Comparison of ENCODE assay signal across 9 mouse cellular contexts in the genomic region with DNA sequence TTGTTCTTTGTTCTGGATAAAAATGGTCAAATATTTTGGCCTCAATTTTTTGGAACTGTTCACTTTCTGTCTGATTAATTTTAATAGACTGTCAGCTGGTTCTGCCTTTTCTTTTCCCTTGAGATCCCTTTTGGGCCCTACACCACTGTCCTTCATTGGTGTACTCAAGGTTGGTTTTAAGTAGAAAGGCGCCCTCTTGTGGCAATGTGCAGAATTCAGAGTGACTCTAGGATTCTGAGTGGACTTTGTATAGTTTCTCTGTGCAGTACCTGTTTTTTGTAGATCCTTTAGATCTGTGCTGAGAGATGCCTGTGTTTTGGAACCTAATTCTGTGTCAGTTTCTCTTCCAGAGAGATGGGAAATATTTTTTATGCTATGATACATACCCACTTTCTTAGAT. TPM values are rescaled to one million over a fixed set of nuclear protein-coding genes. Genes with fewer than 3 reads are reported as not detected.
DNase-seq lines count a peak whose midpoint lies in the region; ATAC-seq and TF ChIP-seq lines count a peak whose summit lies in the region.
"Had no signal": no experiment of that assay in that cellular context is flagged by ENCODE, and none has a peak within 500 bp of the region (broad histone marks: within the 10 kb centered on the region; RNA-seq: fewer than 3 reads in every experiment).

No protein-coding gene starts in this region.

- H3K36me3 ChIP-seq in neural tube, embryonic 11.5 days (ENCODE audit: control insufficient read depth, insufficient read depth, low read length) = no peaks in the 10 kb centered on the region
- H3K36me3 ChIP-seq in neural tube, embryonic 15.5 days = no peaks in the 10 kb centered on the region
- no peaks in the 10 kb centered on the region for H3K36me3 ChIP-seq in liver, postnatal 0 days (replicated peaks; ENCODE audit: insufficient read depth, low read length)
- no peaks in the 10 kb centered on the region for H3K36me3 ChIP-seq in forebrain, embryonic 16.5 days (ENCODE audit: control insufficient read depth, insufficient read depth)

- H3K4me3 ChIP-seq in neural tube, embryonic 11.5 days (ENCODE audit: low read depth, low read length) = no peak overlapping the region
- no peak overlapping the region for H3K4me3 ChIP-seq in neural tube, embryonic 15.5 days (replicated peaks)
- H3K4me3 ChIP-seq in liver, postnatal 0 days (ENCODE audit: low read depth, low read length) = no peak overlapping the region
- H3K4me3 ChIP-seq in forebrain, embryonic 16.5 days (replicated peaks; ENCODE audit: low read length) = no peak overlapping the region

- H3K27me3 ChIP-seq in neural tube, embryonic 11.5 days (ENCODE audit: control insufficient read depth, insufficient read depth, low read length) = no peaks in the 10 kb centered on the region
- H3K27me3 ChIP-seq in neural tube, embryonic 15.5 days (replicated peaks) = no peaks in the 10 kb centered on the region
- no peaks in the 10 kb centered on the region for H3K27me3 ChIP-seq in liver, postnatal 0 days (ENCODE audit: insufficient read depth, low read length)
- H3K27me3 ChIP-seq in forebrain, embryonic 16.5 days (replicated peaks; ENCODE audit: control insufficient read depth, insufficient read depth, low read length) = no peaks in the 10 kb centered on the region

- DNase-seq in neural tube, embryonic 11.5 days (ENCODE audit: low spot score) = peak; percentile 26
- DNase-seq in adipocyte (ENCODE audit: low spot score) = peak; percentile 78
- DNase-seq in kidney, postnatal 10 days = peak; percentile 74
- DNase-seq in liver, postnatal 0 days = peak; percentile 60
- peak; percentile 39 for DNase-seq in right cerebral cortex, postnatal 25 days

- peak; percentile 72 for TF ChIP-seq CTCF in liver, postnatal 0 days (IDR thresholded peaks at IDR 0.05; ENCODE audit: low read depth)

- no peak overlapping the region for H3K4me2 ChIP-seq in neural tube, embryonic 11.5 days (ENCODE audit: low read depth)
- no peak overlapping the region for H3K4me2 ChIP-seq in neural tube, embryonic 15.5 days
- H3K4me2 ChIP-seq in liver, postnatal 0 days (ENCODE audit: low read depth, low read length) = no peak overlapping the region
- no peak overlapping the region for H3K4me2 ChIP-seq in forebrain, embryonic 16.5 days (ENCODE audit: low read length)

- TF ChIP-seq EP300 in liver, postnatal 0 days (IDR thresholded peaks at IDR 0.05; ENCODE audit: low read depth) = no peak

- H3K9me3 ChIP-seq in neural tube, embryonic 11.5 days (ENCODE audit: control insufficient read depth, low read length) = no peaks in the 10 kb centered on the region
- no peaks in the 10 kb centered on the region for H3K9me3 ChIP-seq in neural tube, embryonic 15.5 days (replicated peaks)
- no peaks in the 10 kb centered on the region for H3K9me3 ChIP-seq in liver, postnatal 0 days (ENCODE audit: low read length)
- no peaks in the 10 kb centered on the region for H3K9me3 ChIP-seq in forebrain, embryonic 16.5 days (ENCODE audit: control insufficient read depth, low read length)

- ATAC-seq in neural tube, embryonic 11.5 days (ENCODE audit: insufficient read depth, low FRiP score, low TSS enrichment) = no peak
- no peak for ATAC-seq in neural tube, embryonic 15.5 days (ENCODE audit: low FRiP score)
- ATAC-seq in erythroid progenitor cell, adult 5-6 weeks (replicated peaks; ENCODE audit: low FRiP score, poor library complexity, severe bottlenecking) = peak; percentile 52; the same call in 1 of the 2 replicates
- ATAC-seq in liver, postnatal 0 days = no peak
- ATAC-seq in forebrain, embryonic 16.5 days = no peak

- H3K27ac ChIP-seq in neural tube, embryonic 11.5 days (ENCODE audit: low read depth, low read length) = no peak overlapping the region
- no peak overlapping the region for H3K27ac ChIP-seq in neural tube, embryonic 15.5 days (replicated peaks)
- no peak overlapping the region for H3K27ac ChIP-seq in liver, postnatal 0 days (ENCODE audit: low read depth)
- no peak overlapping the region for H3K27ac ChIP-seq in forebrain, embryonic 16.5 days (ENCODE audit: low read length)

- 0% methylated on average over 1 of the region's 1 CpGs for WGBS in neural tube, embryonic 11.5 days
- WGBS in neural tube, embryonic 15.5 days = 4% methylated on average over 1 of the region's 1 CpGs
- 0% methylated on average over 1 of the region's 1 CpGs for WGBS in liver, postnatal 0 days (ENCODE audit: insufficient replicate concordance)
- 0% methylated on average over 1 of the region's 1 CpGs for WGBS in forebrain, embryonic 16.5 days

- no peaks in the 10 kb centered on the region for H3K4me1 ChIP-seq in neural tube, embryonic 11.5 days (ENCODE audit: control insufficient read depth, insufficient read depth, low read length)
- H3K4me1 ChIP-seq in neural tube, embryonic 15.5 days = no peaks in the 10 kb centered on the region
- no peaks in the 10 kb centered on the region for H3K4me1 ChIP-seq in liver, postnatal 0 days (ENCODE audit: insufficient read depth)
- H3K4me1 ChIP-seq in forebrain, embryonic 16.5 days (replicated peaks; ENCODE audit: control insufficient read depth, insufficient read depth, low read length) = no peaks in the 10 kb centered on the region

- H3K9ac ChIP-seq in neural tube, embryonic 11.5 days (ENCODE audit: low read length) = no peak overlapping the region
- no peak overlapping the region for H3K9ac ChIP-seq in neural tube, embryonic 15.5 days (replicated peaks)
- H3K9ac ChIP-seq in liver, postnatal 0 days (replicated peaks) = no peak overlapping the region
- no peak overlapping the region for H3K9ac ChIP-seq in forebrain, embryonic 16.5 days (replicated peaks; ENCODE audit: low read depth, low read length)

RNA-seq across cellular contexts. Expression of gene Gm8251, which starts 2.9 kb away (rescaled TPM):
- 0.16 and 0.18 TPM in 2 replicates for polyA plus RNA-seq in neural tube, embryonic 11.5 days (2014; fragmentation: Nextera tagmentation; extraction: Ambion mirVana)
- 0.05 TPM in 2 replicates for polyA plus RNA-seq in neural tube, embryonic 15.5 days (2015; fragmentation: Nextera tagmentation; extraction: Ambion mirVana)
- total RNA-seq in erythroid progenitor cell, adult 5-6 weeks (2015; ENCODE audit: low replicate concordance) = 2.1 and 5.4 TPM in 2 replicates
- 3.3 and 5.9 TPM in 2 replicates for total RNA-seq in erythroid progenitor cell, adult 5-6 weeks (2017; ENCODE audit: low replicate concordance)
- polyA plus RNA-seq in liver, postnatal 0 days (2015; fragmentation: Nextera tagmentation; extraction: Ambion mirVana) = 0.02 and 0.04 TPM in 2 replicates
- 0.05 and 0.11 TPM in 2 replicates for polyA plus RNA-seq in forebrain, embryonic 16.5 days (2015; fragmentation: Nextera tagmentation; extraction: Ambion mirVana)
- total RNA-seq: gastrocnemius, postnatal 4 days had no signal

RNA-seq across cellular contexts. Expression of gene Tex30, which starts 37.6 kb away (rescaled TPM):
- 93.6 and 106 TPM in 2 replicates for polyA plus RNA-seq in neural tube, embryonic 11.5 days (2014; fragmentation: Nextera tagmentation; extraction: Ambion mirVana)
- polyA plus RNA-seq in neural tube, embryonic 15.5 days (2015; fragmentation: Nextera tagmentation; extraction: Ambion mirVana) = 42.6 and 53.8 TPM in 2 replicates
- 22.7 and 36.9 TPM in 2 replicates for total RNA-seq in erythroid progenitor cell, adult 5-6 weeks (2015; ENCODE audit: low replicate concordance)
- 8.5 and 34.1 TPM in 2 replicates for total RNA-seq in erythroid progenitor cell, adult 5-6 weeks (2017; ENCODE audit: low replicate concordance)
- 33.9 and 36.9 TPM in 2 replicates for polyA plus RNA-seq in liver, postnatal 0 days (2015; fragmentation: Nextera tagmentation; extraction: Ambion mirVana)
- polyA plus RNA-seq in forebrain, embryonic 16.5 days (2015; fragmentation: Nextera tagmentation; extraction: Ambion mirVana) = 64.6 and 75.4 TPM in 2 replicates

RNA-seq across cellular contexts. Expression of gene Mettl21c, which starts 44.8 kb away (rescaled TPM):
- 0.54 and 0.69 TPM in 2 replicates for polyA plus RNA-seq in neural tube, embryonic 11.5 days (2014; fragmentation: Nextera tagmentation; extraction: Ambion mirVana)
- polyA plus RNA-seq in neural tube, embryonic 15.5 days (2015; fragmentation: Nextera tagmentation; extraction: Ambion mirVana) = 1.6 and 2.4 TPM in 2 replicates
- total RNA-seq in erythroid progenitor cell, adult 5-6 weeks (2015; ENCODE audit: low replicate concordance) = not detected in 2 replicates
- total RNA-seq in erythroid progenitor cell, adult 5-6 weeks (2017; ENCODE audit: low replicate concordance) = not detected in 2 replicates
- polyA plus RNA-seq in liver, postnatal 0 days (2015; fragmentation: Nextera tagmentation; extraction: Ambion mirVana) = 0.08 and 0.12 TPM in 2 replicates
- 2.7 and 2.9 TPM in 2 replicates for polyA plus RNA-seq in forebrain, embryonic 16.5 days (2015; fragmentation: Nextera tagmentation; extraction: Ambion mirVana)

RNA-seq across cellular contexts. Expression of gene Kdelc1, which starts 54.0 kb away (rescaled TPM):
- 59.1 and 60.3 TPM in 2 replicates for polyA plus RNA-seq in neural tube, embryonic 11.5 days (2014; fragmentation: Nextera tagmentation; extraction: Ambion mirVana)
- 27.9 and 29.9 TPM in 2 replicates for polyA plus RNA-seq in neural tube, embryonic 15.5 days (2015; fragmentation: Nextera tagmentation; extraction: Ambion mirVana)
- total RNA-seq in erythroid progenitor cell, adult 5-6 weeks (2015; ENCODE audit: low replicate concordance) = 1.1 and 1.7 TPM in 2 replicates
- total RNA-seq in erythroid progenitor cell, adult 5-6 weeks (2017; ENCODE audit: low replicate concordance) = 0.64 and 1.5 TPM in 2 replicates
- 9.3 and 9.8 TPM in 2 replicates for polyA plus RNA-seq in liver, postnatal 0 days (2015; fragmentation: Nextera tagmentation; extraction: Ambion mirVana)
- 27.6 and 33.1 TPM in 2 replicates for polyA plus RNA-seq in forebrain, embryonic 16.5 days (2015; fragmentation: Nextera tagmentation; extraction: Ambion mirVana)

RNA-seq across cellular contexts. Expression of gene Bivm, which starts 54.1 kb away (rescaled TPM):
- 31.1 and 31.2 TPM in 2 replicates for polyA plus RNA-seq in neural tube, embryonic 11.5 days (2014; fragmentation: Nextera tagmentation; extraction: Ambion mirVana)
- polyA plus RNA-seq in neural tube, embryonic 15.5 days (2015; fragmentation: Nextera tagmentation; extraction: Ambion mirVana) = 24.6 and 28.9 TPM in 2 replicates
- total RNA-seq in erythroid progenitor cell, adult 5-6 weeks (2015; ENCODE audit: low replicate concordance) = 0.72 and 1.3 TPM in 2 replicates
- 0.64 TPM in 1 of 2 replicates, not detected in the other for total RNA-seq in erythroid progenitor cell, adult 5-6 weeks (2017; ENCODE audit: low replicate concordance)
- polyA plus RNA-seq in liver, postnatal 0 days (2015; fragmentation: Nextera tagmentation; extraction: Ambion mirVana) = 3.3 and 3.7 TPM in 2 replicates
- polyA plus RNA-seq in forebrain, embryonic 16.5 days (2015; fragmentation: Nextera tagmentation; extraction: Ambion mirVana) = 33.2 and 38.4 TPM in 2 replicates

Comparison
In these comparisons a context has a peak if more than half of its experiments do, and no peak if none do; other contexts are left out.
1. DNase-seq: peak in every context shown above with its lines; median percentile 78 in adipocyte; 74 in kidney, postnatal 10 days; 60 in liver, postnatal 0 days; 39 in right cerebral cortex, postnatal 25 days; 26 in neural tube, embryonic 11.5 days.